8 mouse cellular contexts compared by ENCODE assay signal in the genomic region with DNA sequence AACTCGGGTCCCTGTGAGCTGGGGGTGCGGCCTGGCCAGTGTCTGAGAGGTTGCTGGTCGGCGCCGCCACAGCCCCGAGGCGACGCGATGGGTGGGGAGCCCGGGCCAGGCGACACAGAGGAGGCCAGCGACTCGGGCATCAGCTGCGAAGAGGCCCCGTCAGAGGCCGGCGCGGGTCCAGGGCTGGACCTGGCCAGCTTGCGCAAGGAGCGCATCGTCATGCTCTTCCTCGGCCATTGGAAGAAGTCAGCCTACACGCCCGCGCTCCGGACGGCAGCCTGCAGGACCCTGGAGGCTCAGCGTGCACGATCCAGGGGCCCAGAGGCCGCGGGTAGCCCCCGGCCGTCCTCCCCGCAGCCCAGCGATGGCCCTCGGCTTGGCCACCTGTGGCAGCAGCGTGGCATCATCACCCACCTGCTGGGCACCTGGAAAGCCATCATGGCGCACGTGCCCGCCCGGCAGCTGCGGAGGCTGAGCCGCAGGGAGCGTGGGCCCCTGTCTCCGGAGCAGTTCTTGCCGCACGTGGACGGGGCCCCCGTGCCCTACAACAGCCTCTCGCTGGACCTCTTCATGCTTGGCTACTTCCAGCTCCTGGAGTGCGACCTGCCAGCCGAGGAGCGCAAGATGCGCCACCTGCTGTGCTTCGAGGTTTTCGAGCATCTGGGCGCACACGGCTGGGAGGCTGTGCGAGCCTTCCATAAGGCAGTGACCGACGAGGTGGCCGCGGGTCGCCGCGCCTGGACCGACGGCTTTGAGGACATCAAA. TPM values are rescaled to one million over a fixed set of nuclear protein-coding genes. Genes with fewer than 3 reads are reported as not detected.
DNase-seq lines count a peak whose midpoint lies in the region; ATAC-seq and TF ChIP-seq lines count a peak whose summit lies in the region.

No protein-coding gene starts in this region.

- H3K27me3 ChIP-seq in heart, embryonic 11.5 days (ENCODE audit: control insufficient read depth, insufficient read depth, low read length), result peaks cover 47% of the 10 kb centered on the region
- H3K27me3 ChIP-seq in heart, postnatal 0 days (ENCODE audit: control insufficient read depth, insufficient read depth, low read length), result peaks cover 46% of the 10 kb centered on the region
- peaks cover 29% of the 10 kb centered on the region for H3K27me3 ChIP-seq in neural tube, embryonic 14.5 days (ENCODE audit: control insufficient read depth, insufficient read depth, low read length)

- H3K4me2 ChIP-seq in heart, embryonic 11.5 days, result peak overlapping the region; percentile 71
- peak overlapping the region; percentile 30 for H3K4me2 ChIP-seq in heart, postnatal 0 days (ENCODE audit: low read depth, low read length)
- H3K4me2 ChIP-seq in neural tube, embryonic 14.5 days (ENCODE audit: low read depth, low read length), result peak overlapping the region; percentile 56

- H3K4me1 ChIP-seq in heart, embryonic 11.5 days (ENCODE audit: control insufficient read depth, insufficient read depth, low read length), result peaks cover 15% of the 10 kb centered on the region
- peaks cover 4% of the 10 kb centered on the region for H3K4me1 ChIP-seq in heart, postnatal 0 days (ENCODE audit: control insufficient read depth, insufficient read depth)
- H3K4me1 ChIP-seq in neural tube, embryonic 14.5 days (ENCODE audit: control insufficient read depth, insufficient read depth, low read length), result peaks cover 8% of the 10 kb centered on the region

- TF ChIP-seq CTCF in heart, postnatal 0 days (IDR thresholded peaks at IDR 0.05; ENCODE audit: low read depth), result peak; percentile 34; the same call in 1 of the 2 replicates

- DNase-seq in heart, adult 8-10 months (ENCODE audit: low spot score), result no peak
- peak; percentile 45 for DNase-seq in embryo, embryonic 10.5 days (ENCODE audit: low spot score)
- DNase-seq in heart, postnatal 0 days (ENCODE audit: low spot score), result no peak
- peak; percentile 51 to 77 for DNase-seq in kidney, postnatal 36 days
- no peak for DNase-seq in right cerebral cortex, postnatal 4 days
- no peak for DNase-seq in natural killer cell, adult 2 months (ENCODE audit: low spot score in 2 of 2)

- TF ChIP-seq EP300 in heart, postnatal 0 days (IDR thresholded peaks at IDR 0.05; ENCODE audit: low read depth), result no peak

- ATAC-seq in heart, embryonic 11.5 days (replicated peaks; ENCODE audit: insufficient number of reproducible peaks, low FRiP score, low TSS enrichment), result peak; percentile 24; the same call in 1 of the 2 replicates
- ATAC-seq in heart, postnatal 0 days (ENCODE audit: insufficient read depth, low read depth), result no peak; the same call in 1 of the 2 replicates
- ATAC-seq in neural tube, embryonic 14.5 days (ENCODE audit: low read depth), result 0 out of 2 replicates have a peak, but pooled peaks have one; percentile 10

- no peak overlapping the region for H3K27ac ChIP-seq in heart, embryonic 11.5 days (ENCODE audit: low read depth, low read length)
- H3K27ac ChIP-seq in heart, postnatal 0 days (ENCODE audit: low read depth), result no peak overlapping the region
- H3K27ac ChIP-seq in neural tube, embryonic 14.5 days (ENCODE audit: low read depth, low read length), result no peak overlapping the region

- no peak overlapping the region for H3K9ac ChIP-seq in heart, embryonic 11.5 days (ENCODE audit: low read depth, low read length)
- H3K9ac ChIP-seq in heart, postnatal 0 days (replicated peaks; ENCODE audit: low read depth, low read length), result no peak overlapping the region
- H3K9ac ChIP-seq in neural tube, embryonic 14.5 days (replicated peaks; ENCODE audit: low read depth, low read length), result 0 out of 2 replicates have a peak overlapping the region, but pooled peaks have one; percentile 21

- no peaks in the 10 kb centered on the region for H3K9me3 ChIP-seq in heart, embryonic 11.5 days (replicated peaks; ENCODE audit: control insufficient read depth, low read length)
- no peaks in the 10 kb centered on the region for H3K9me3 ChIP-seq in heart, postnatal 0 days (replicated peaks; ENCODE audit: control insufficient read depth, low read length)
- H3K9me3 ChIP-seq in neural tube, embryonic 14.5 days (ENCODE audit: control insufficient read depth, low read length), result no peaks in the 10 kb centered on the region

- no peaks in the 10 kb centered on the region for H3K36me3 ChIP-seq in heart, embryonic 11.5 days (ENCODE audit: control insufficient read depth, insufficient read depth, low read length)
- H3K36me3 ChIP-seq in heart, postnatal 0 days (replicated peaks; ENCODE audit: control insufficient read depth, insufficient read depth, low read length), result no peaks in the 10 kb centered on the region
- no peaks in the 10 kb centered on the region for H3K36me3 ChIP-seq in neural tube, embryonic 14.5 days (ENCODE audit: control insufficient read depth, insufficient read depth, low read length)

- H3K4me3 ChIP-seq in heart, embryonic 11.5 days (ENCODE audit: low read depth, low read length), result peak overlapping the region; percentile 39
- peak overlapping the region; percentile 25 for H3K4me3 ChIP-seq in heart, postnatal 0 days (ENCODE audit: low read depth, low read length)
- H3K4me3 ChIP-seq in neural tube, embryonic 14.5 days (ENCODE audit: low read depth, low read length), result peak overlapping the region; percentile 22; the same call in 1 of the 2 replicates

- 3% methylated on average over 68 of the region's 68 CpGs for WGBS in heart, embryonic 11.5 days (ENCODE audit: insufficient replicate concordance)
- WGBS in heart, postnatal 0 days, result 6% methylated on average over 61 of the region's 68 CpGs
- WGBS in neural tube, embryonic 14.5 days, result 2% methylated on average over 68 of the region's 68 CpGs

RNA-seq across cellular contexts. Expression of a gene that starts 5.7 kb away (rescaled TPM):
- polyA plus RNA-seq in heart, embryonic 11.5 days (2014; fragmentation: Nextera tagmentation; extraction: Ambion mirVana), result 45.8 and 49.7 TPM in 2 replicates
- total RNA-seq in heart, adult 8-10 months (2022), result 10 to 100 TPM; 36.7 to 52.8 (median 42.5) TPM
- total RNA-seq in heart, postnatal 0 days (2014; rRNA removed; ENCODE audit: low replicate concordance), result 78.6 and 83.2 TPM in 2 replicates
- polyA plus RNA-seq in heart, postnatal 0 days (2015; fragmentation: Nextera tagmentation; extraction: Ambion mirVana), result 64.0 and 68.6 TPM in 2 replicates
- polyA plus RNA-seq in neural tube, embryonic 14.5 days (2014; fragmentation: Nextera tagmentation; extraction: Ambion mirVana), result 0.17 TPM in 1 of 2 replicates, not detected in the other

RNA-seq across cellular contexts. Expression of a gene that starts 21.1 kb away (rescaled TPM):
- 0.90 and 2.4 TPM in 2 replicates for polyA plus RNA-seq in heart, embryonic 11.5 days (2014; fragmentation: Nextera tagmentation; extraction: Ambion mirVana)
- total RNA-seq in heart, adult 8-10 months (2022), result under 1 TPM in 1 of 4 experiments, not detected in 3; 0.09 TPM
- 0.19 and 0.46 TPM in 2 replicates for total RNA-seq in heart, postnatal 0 days (2014; rRNA removed; ENCODE audit: low replicate concordance)
- polyA plus RNA-seq in heart, postnatal 0 days (2015; fragmentation: Nextera tagmentation; extraction: Ambion mirVana), result 0.40 and 0.71 TPM in 2 replicates
- polyA plus RNA-seq in neural tube, embryonic 14.5 days (2014; fragmentation: Nextera tagmentation; extraction: Ambion mirVana), result 0.17 TPM in 1 of 2 replicates, not detected in the other

RNA-seq across cellular contexts. Expression of a gene that starts 23.2 kb away (rescaled TPM):
- polyA plus RNA-seq in heart, embryonic 11.5 days (2014; fragmentation: Nextera tagmentation; extraction: Ambion mirVana), result 0.06 and 0.17 TPM in 2 replicates
- not detected for total RNA-seq in heart, adult 8-10 months (2022)
- 0.89 TPM in 1 of 2 replicates, not detected in the other for total RNA-seq in heart, postnatal 0 days (2014; rRNA removed; ENCODE audit: low replicate concordance)
- 0.04 TPM in 1 of 2 replicates, not detected in the other for polyA plus RNA-seq in heart, postnatal 0 days (2015; fragmentation: Nextera tagmentation; extraction: Ambion mirVana)
- polyA plus RNA-seq in neural tube, embryonic 14.5 days (2014; fragmentation: Nextera tagmentation; extraction: Ambion mirVana), result 0.10 and 0.11 TPM in 2 replicates

RNA-seq across cellular contexts. Expression of a gene that starts 47.0 kb away (rescaled TPM):
- polyA plus RNA-seq in heart, embryonic 11.5 days (2014; fragmentation: Nextera tagmentation; extraction: Ambion mirVana), result 12.6 and 18.2 TPM in 2 replicates
- 10 to 100 TPM; 15.5 to 20.3 (median 19.3) TPM for total RNA-seq in heart, adult 8-10 months (2022)
- total RNA-seq in heart, postnatal 0 days (2014; rRNA removed; ENCODE audit: low replicate concordance), result 14.0 and 18.5 TPM in 2 replicates
- 9.6 and 10.0 TPM in 2 replicates for polyA plus RNA-seq in heart, postnatal 0 days (2015; fragmentation: Nextera tagmentation; extraction: Ambion mirVana)
- polyA plus RNA-seq in neural tube, embryonic 14.5 days (2014; fragmentation: Nextera tagmentation; extraction: Ambion mirVana), result 8.4 and 11.6 TPM in 2 replicates

RNA-seq across cellular contexts. Expression of a gene that starts 53.5 kb away (rescaled TPM):
- polyA plus RNA-seq in heart, embryonic 11.5 days (2014; fragmentation: Nextera tagmentation; extraction: Ambion mirVana), result 110 and 122 TPM in 2 replicates
- total RNA-seq in heart, adult 8-10 months (2022), result 10 to 100 TPM; 41.5 to 53.3 (median 44.4) TPM
- 58.1 and 70.5 TPM in 2 replicates for total RNA-seq in heart, postnatal 0 days (2014; rRNA removed; ENCODE audit: low replicate concordance)
- polyA plus RNA-seq in heart, postnatal 0 days (2015; fragmentation: Nextera tagmentation; extraction: Ambion mirVana), result 71.4 and 75.1 TPM in 2 replicates
- 145 and 150 TPM in 2 replicates for polyA plus RNA-seq in neural tube, embryonic 14.5 days (2014; fragmentation: Nextera tagmentation; extraction: Ambion mirVana)

Comparison
In these comparisons a context has a peak if more than half of its experiments do, and no peak if none do; other contexts are left out.
1. DNase-seq: peak in embryo, embryonic 10.5 days (single experiment) and kidney, postnatal 36 days (2 of 2); none in heart, adult 8-10 months (single experiment), heart, postnatal 0 days (single experiment), right cerebral cortex, postnatal 4 days (single experiment) and natural killer cell, adult 2 months (0 of 2).
2. RNA of a gene that starts 5.7 kb away (polyA plus RNA-seq): 64.0 to 68.6 TPM in heart, postnatal 0 days and 45.8 to 49.7 TPM in heart, embryonic 11.5 days; 0.17 TPM in neural tube, embryonic 14.5 days; every median in the first group is over 10 times any median in the second.
3. Peak in every context shown above with its lines, with median percentiles within 50 percentile points of each other: H3K4me2 ChIP-seq and H3K4me3 ChIP-seq.